Mouse (Mus musculus): ENCODE measurements around the gene Cbr3. TPM values are rescaled to one million over a fixed set of nuclear protein-coding genes. Genes with fewer than 3 reads are reported as not detected.
A peak's percentile ranks its signal among the peaks of the same experiment; 100 is the strongest.
"Not testable (repeated sequence)": the region's sequence is repeated elsewhere in the genome, so short reads cannot be mapped to it uniquely, and the experiment has no call there.

Cbr3 gene
- 0.59 and 0.65 TPM in 2 replicates for polyA plus RNA-seq (2016; fragmentation: Nextera tagmentation; extraction: Ambion mirVana)

DNA sequence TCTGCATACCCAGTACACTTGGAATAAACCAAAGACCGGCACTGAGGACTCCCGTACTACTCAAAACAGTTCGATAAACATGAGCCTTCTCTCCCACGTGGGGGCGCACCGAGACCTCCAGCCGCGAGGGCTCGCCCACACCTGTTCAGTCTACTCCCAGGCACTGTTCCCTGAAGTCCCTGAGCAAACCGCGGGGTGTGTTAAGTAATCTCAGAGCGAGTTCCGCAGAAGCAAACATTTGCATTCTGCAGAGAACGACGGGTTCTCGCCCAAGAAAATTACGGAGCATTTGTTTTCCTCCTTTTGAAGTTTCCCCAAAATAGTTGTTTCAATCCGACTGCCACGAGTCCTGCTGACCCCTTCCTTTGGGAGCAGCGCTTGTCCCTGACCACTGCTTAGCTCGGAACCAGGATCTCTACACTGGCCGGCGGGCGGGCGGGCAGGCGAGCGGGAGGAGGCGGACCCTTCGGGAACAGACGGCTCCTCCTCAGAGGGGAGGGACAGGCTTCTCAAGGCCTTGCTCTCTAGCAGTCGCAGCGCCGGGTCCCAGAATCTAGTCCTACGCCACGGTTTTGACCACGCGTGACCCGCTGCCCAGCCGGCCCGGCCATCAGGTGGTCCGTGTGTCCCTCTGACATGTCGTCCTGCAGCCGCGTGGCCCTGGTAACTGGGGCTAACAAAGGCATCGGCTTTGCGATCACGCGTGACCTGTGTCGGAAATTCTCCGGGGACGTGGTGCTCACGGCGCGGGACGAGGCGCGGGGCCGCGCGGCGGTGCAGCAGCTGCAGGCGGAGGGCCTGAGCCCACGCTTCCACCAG lies at the start of gene Cbr3:
Gene Cbr3 (plus strand): TSS at position 527 of the 819 bp plus-strand sequence.
- Histone ChIP-seq H3K27ac (replicated peaks) (no peak within 1 kb of the TSS), H3K4me1 (peaks cover 13% of the 10 kb centered on the region), H3K27me3 (peaks cover 59% of the 10 kb centered on the region), H3K4me3 (peak within 1 kb of the TSS; percentile 45), H3K9ac (replicated peaks) (peak within 1 kb of the TSS; percentile 46; the same call in 1 of the 2 replicates), H3K4me2 (replicated peaks) (peak within 1 kb of the TSS; percentile 74), H3K36me3 (no peaks in the 10 kb centered on the region), H3K9me3 (no peaks in the 10 kb centered on the region)
- WGBS: under 1% methylated on average over 63 of the region's 63 CpGs
- peak; percentile 71 for ATAC-seq (ENCODE audit: low FRiP score, low read depth)

DNA sequence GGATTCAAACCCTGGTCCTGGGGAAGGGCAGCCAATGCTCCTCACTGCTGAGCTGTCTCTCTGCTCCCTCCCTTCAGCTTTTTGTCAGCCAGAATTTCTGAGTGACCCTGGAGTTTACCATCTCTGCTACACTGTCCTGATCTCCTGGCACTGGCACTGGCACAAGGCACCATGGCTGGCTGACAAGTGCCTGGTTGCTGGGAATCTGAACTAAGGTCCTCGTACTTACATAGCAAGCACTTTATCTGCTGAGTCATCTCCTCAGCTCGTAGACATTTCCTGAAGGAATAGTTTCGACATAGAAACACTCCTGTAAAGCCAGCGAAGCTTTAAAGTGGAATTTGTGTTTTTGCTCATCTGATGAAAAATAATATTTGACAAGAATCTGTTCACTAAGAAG lies 39.0 kb upstream of the Cbr3 start:
- Histone ChIP-seq H3K27ac (replicated peaks) (no peak overlapping the region), H3K36me3 (no peaks in the 10 kb centered on the region), H3K27me3 (no peaks in the 10 kb centered on the region), H3K9ac (replicated peaks) (no peak overlapping the region), H3K9me3 (no peaks in the 10 kb centered on the region), H3K4me1 (no peaks in the 10 kb centered on the region), H3K4me3 (no peak overlapping the region), H3K4me2 (replicated peaks) (no peak overlapping the region)
- WGBS: 82% methylated on average over 4 of the region's 4 CpGs
- no peak for ATAC-seq (ENCODE audit: low FRiP score, low read depth)

DNA sequence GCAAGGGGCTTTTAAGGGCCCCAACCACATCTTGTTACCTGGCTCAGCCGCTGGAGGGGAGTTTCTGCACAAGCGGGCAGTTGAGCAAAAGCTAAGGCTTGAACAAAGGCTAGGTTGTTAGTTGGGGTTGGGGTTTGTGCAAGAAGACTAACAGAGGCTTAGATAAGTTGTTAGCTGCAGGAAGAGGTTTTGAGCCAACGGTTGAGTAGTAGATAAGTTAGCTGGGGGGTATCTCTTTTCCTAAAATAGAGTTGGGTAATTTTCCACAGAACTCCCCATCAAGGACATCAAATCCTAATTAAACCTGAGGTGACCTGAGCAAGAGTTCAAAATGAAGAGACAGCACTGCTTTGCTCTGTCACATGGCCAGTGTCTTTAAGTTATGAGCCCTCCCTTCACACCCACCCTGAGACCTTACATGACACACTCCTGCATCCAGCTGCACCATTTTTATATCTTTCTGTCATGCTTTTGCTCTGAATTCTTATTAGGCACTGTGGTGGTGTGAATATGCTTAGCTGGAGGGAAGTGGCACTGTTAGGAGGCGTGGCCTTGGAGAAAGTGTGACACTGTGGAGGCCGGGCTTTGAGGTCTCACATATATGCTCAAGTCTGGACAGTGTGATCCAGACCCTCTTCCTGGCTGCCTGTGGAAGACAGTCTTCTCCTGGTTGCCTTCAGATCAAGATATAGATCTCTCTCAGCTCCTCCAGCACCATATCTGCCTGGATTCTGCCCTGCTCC lies 34.4 kb upstream of the Cbr3 start:
- ATAC-seq (ENCODE audit: low FRiP score, low read depth): no peak
- WGBS: 84% methylated on average over 5 of the region's 5 CpGs

DNA sequence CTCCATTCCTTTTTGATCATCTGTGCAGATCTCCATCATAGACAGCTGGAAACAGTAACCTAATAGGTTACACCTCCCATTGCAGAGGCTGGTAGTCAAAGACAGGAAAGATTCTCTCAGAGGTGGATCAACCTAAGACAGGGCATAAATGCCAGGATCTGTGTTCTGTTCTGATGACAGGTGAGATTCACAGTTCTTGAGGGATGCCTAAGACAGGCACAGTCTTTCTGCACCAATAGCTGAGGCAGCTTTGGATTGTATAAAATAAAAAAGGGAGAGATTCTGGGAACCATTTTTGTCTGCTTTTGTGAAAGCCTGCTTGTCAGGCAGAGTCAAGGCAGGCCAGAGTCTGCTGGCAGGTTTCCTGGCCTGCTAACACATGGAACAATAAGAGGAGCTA lies 15.0 kb upstream of the Cbr3 start:
- no peak for ATAC-seq (ENCODE audit: low FRiP score, low read depth)
- no peaks in the 10 kb centered on the region for H3K36me3 ChIP-seq

More for the DNA sequence above, 34.4 kb upstream of the Cbr3 start:
- no peak overlapping the region for H3K4me3 ChIP-seq
- H3K27me3 ChIP-seq: no peaks in the 10 kb centered on the region
- no peaks in the 10 kb centered on the region for H3K36me3 ChIP-seq
- H3K9me3 ChIP-seq: no peaks in the 10 kb centered on the region
- no peak overlapping the region for H3K27ac ChIP-seq (replicated peaks)
- H3K4me1 ChIP-seq: no peaks in the 10 kb centered on the region
- no peak overlapping the region for H3K4me2 ChIP-seq (replicated peaks)
- no peak overlapping the region for H3K9ac ChIP-seq (replicated peaks)

DNA sequence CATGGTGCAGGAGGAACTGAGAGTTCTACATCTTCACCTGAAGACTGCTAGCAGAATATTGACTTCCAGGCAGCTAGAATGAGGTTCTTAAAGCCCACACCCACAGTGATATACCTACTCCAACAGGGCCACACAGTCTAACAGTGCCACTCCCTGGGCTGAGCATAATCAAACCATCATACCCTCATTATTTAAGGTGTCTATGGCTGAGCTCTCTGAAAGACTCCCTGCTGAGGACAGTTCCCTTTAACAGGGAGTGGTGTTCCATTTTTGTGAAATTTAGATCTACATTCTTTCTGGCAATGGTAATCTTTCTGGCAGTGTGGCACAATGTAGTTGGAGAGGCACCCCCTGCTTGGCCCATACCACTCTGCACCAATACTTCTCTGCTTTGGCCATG lies 13.5 kb upstream of the Cbr3 start:
- H3K9ac ChIP-seq (replicated peaks): no peak overlapping the region
- no peak for ATAC-seq (ENCODE audit: low FRiP score, low read depth)
- no peaks in the 10 kb centered on the region for H3K27me3 ChIP-seq
- H3K4me3 ChIP-seq: no peak overlapping the region
- no peak overlapping the region for H3K4me2 ChIP-seq (replicated peaks)
- no peaks in the 10 kb centered on the region for H3K4me1 ChIP-seq
- no peak overlapping the region for H3K27ac ChIP-seq (replicated peaks)
- peaks cover 19% of the 10 kb centered on the region for H3K9me3 ChIP-seq
- no peaks in the 10 kb centered on the region for H3K36me3 ChIP-seq

More for the DNA sequence above, 15.0 kb upstream of the Cbr3 start:
- H3K27me3 ChIP-seq: no peaks in the 10 kb centered on the region
- H3K9me3 ChIP-seq: peaks cover 24% of the 10 kb centered on the region
- no peak overlapping the region for H3K9ac ChIP-seq (replicated peaks)
- H3K4me2 ChIP-seq (replicated peaks): no peak overlapping the region
- no peak overlapping the region for H3K27ac ChIP-seq (replicated peaks)
- H3K4me1 ChIP-seq: no peaks in the 10 kb centered on the region
- H3K4me3 ChIP-seq: no peak overlapping the region

DNA sequence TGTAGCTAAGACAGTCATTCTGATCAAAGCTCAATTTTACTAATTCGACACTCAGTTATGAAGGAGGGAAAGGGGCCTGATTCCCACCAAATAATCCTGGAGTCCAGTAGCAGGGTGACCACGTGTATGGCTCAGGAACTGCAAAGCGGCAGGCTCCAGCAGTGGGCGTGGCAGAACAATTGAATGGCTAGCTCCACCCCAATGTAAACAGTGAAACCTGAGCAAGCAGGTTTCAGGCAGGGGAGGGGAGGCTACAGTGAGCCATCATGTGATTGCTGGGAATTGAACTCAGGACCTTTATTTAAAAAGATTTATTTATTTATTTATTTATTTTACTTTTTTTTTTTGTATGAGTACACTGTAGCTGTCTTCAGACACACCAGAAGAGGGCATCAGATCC lies 12.5 kb upstream of the Cbr3 start:
- H3K27ac ChIP-seq (replicated peaks); ATAC-seq (ENCODE audit: low FRiP score, low read depth); H3K27me3 ChIP-seq; H3K36me3 ChIP-seq; H3K4me1 ChIP-seq; H3K4me3 ChIP-seq; H3K9ac ChIP-seq (replicated peaks); H3K4me2 ChIP-seq (replicated peaks): not testable (repeated sequence)
- H3K9me3 ChIP-seq: peaks cover 19% of the 10 kb centered on the region
- WGBS: 42% methylated on average over 4 of the region's 4 CpGs

DNA sequence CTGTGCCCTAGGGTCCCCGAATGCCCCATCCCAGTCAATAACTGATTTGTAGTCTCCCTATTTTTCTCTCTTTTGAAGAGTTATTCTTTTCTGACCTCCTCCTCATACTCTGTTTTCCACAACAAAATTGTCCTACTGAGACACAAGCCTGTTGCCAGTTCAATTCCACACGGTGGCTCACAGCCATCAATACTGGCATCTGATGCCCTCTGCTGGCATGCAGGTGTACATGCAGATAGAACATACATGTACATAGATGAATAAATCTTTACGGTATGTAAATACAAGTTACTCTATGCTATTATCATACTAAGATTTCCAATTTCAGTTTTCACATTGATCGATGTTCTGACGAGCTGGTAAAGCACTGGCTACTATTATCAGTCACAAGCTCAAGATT lies 12.0 kb upstream of the Cbr3 start:
- WGBS: 90% methylated on average over 5 of the region's 5 CpGs

DNA sequence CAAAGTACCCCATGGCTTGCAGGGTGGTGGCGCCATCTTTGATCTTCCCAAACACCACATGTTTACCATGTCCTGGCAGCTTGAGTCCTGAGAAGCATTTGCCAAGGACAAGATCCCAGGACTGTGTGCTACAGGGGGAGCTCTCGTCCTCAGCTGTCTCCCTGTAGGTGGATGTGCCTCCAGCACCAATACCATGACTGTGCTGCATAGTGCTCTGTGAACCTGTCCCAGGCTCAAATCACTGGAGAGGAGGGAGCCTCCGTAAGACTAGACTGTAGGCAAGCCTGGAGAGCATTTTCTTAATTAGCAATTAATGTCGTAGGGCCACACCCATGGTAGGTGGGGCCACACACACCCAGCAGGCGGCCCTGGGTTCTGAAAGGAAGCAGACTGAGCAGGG lies 6.6 kb upstream of the Cbr3 start:
- no peaks in the 10 kb centered on the region for H3K9me3 ChIP-seq
- 86% methylated on average over 5 of the region's 5 CpGs for WGBS
- no peak for ATAC-seq (ENCODE audit: low FRiP score, low read depth)
- H3K4me2 ChIP-seq (replicated peaks): no peak overlapping the region
- H3K4me3 ChIP-seq: no peak overlapping the region
- no peak overlapping the region for H3K27ac ChIP-seq (replicated peaks)
- H3K9ac ChIP-seq (replicated peaks): no peak overlapping the region
- H3K36me3 ChIP-seq: no peaks in the 10 kb centered on the region
- H3K27me3 ChIP-seq: peaks cover 14% of the 10 kb centered on the region
- no peaks in the 10 kb centered on the region for H3K4me1 ChIP-seq

More for the DNA sequence above, 12.0 kb upstream of the Cbr3 start:
- ATAC-seq (ENCODE audit: low FRiP score, low read depth): no peak
- no peak overlapping the region for H3K27ac ChIP-seq (replicated peaks)
- no peak overlapping the region for H3K4me3 ChIP-seq
- no peaks in the 10 kb centered on the region for H3K36me3 ChIP-seq
- no peaks in the 10 kb centered on the region for H3K4me1 ChIP-seq
- no peak overlapping the region for H3K9ac ChIP-seq (replicated peaks)
- H3K4me2 ChIP-seq (replicated peaks): no peak overlapping the region
- peaks cover 19% of the 10 kb centered on the region for H3K9me3 ChIP-seq
- no peaks in the 10 kb centered on the region for H3K27me3 ChIP-seq

DNA sequence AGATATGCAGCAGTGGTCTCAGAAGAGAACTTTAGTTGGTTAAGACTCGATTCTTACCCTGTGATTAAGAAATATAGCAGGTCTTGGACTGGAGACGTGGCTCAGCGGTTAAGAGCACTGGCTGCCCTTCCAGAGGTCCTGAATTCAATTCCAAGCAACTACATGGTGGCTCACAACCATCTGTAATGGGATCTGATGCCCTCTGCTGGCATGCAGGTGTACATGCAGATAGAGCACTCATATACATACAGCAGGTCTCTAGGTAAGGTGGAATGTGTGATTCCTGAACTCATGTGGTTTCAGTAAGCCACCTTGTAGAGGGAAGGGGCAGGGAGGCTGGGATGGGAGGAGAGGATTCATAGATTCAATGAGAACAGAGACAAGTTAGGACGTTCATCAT lies 4.8 kb upstream of the Cbr3 start:
- no peak overlapping the region for H3K4me3 ChIP-seq
- no peak overlapping the region for H3K9ac ChIP-seq (replicated peaks)
- ATAC-seq (ENCODE audit: low FRiP score, low read depth): no peak
- H3K27ac ChIP-seq (replicated peaks): no peak overlapping the region
- no peak overlapping the region for H3K4me2 ChIP-seq (replicated peaks)
- H3K36me3 ChIP-seq: no peaks in the 10 kb centered on the region
- 85% methylated on average over 4 of the region's 4 CpGs for WGBS
- peaks cover 5% of the 10 kb centered on the region for H3K4me1 ChIP-seq
- H3K9me3 ChIP-seq: no peaks in the 10 kb centered on the region
- peaks cover 33% of the 10 kb centered on the region for H3K27me3 ChIP-seq

DNA sequence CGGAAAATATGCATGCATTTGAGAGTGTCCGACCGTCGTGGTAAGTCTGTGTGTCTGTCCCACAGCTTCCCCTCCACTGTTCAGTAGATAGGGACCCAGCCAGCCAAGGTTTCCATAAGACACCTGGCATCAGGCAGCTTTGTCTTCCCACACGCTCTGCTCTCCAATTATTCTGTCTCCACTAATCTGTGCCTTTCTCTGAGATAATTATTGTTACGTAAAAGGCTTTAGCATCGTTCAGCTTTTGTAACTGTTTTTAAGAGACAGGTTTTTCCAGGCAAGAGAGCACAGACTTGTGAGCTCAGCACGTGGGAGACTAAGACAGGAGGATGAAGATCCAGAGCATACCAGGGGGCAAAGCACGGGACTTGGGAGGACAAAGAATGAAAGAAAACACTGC lies 3.9 kb upstream of the Cbr3 start:
- Histone ChIP-seq H3K4me3 (no peak overlapping the region), H3K4me1 (peaks cover 13% of the 10 kb centered on the region), H3K27me3 (peaks cover 42% of the 10 kb centered on the region), H3K27ac (replicated peaks) (no peak overlapping the region), H3K9me3 (no peaks in the 10 kb centered on the region), H3K4me2 (replicated peaks) (no peak overlapping the region), H3K9ac (replicated peaks) (no peak overlapping the region), H3K36me3 (no peaks in the 10 kb centered on the region)
- WGBS: 51% methylated on average over 9 of the region's 9 CpGs
- ATAC-seq (ENCODE audit: low FRiP score, low read depth): no peak

DNA sequence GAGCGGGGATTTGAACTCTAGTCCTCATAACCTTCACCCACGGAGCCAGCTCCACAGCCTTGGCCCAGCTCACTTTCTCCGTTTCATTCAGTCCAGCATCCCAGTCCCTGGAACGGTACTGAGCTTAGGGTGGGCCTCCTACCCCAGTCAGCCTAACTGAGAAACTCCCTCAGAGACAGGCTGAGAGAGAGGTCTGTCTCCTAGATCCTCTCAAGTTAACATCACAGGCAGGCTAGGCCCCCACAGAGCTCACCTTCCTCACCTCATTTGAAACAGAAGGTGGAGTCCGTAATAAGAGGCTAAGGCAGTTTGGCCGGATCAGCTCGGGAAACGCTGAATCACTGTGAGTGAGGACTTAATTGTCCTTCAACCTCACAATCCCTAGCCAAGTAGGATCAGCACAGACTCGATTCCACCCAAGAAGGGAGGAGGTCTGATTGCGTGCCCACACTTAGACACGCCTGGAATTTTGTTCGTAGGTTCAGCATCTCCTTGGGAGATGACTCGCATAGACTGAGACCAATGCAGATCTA lies 793 bp upstream of the Cbr3 start:
- peaks cover 13% of the 10 kb centered on the region for H3K4me1 ChIP-seq
- ATAC-seq (ENCODE audit: low FRiP score, low read depth): no peak

More for the DNA sequence above, 793 bp upstream of the Cbr3 start:
- Histone ChIP-seq H3K27me3 (peaks cover 59% of the 10 kb centered on the region), H3K36me3 (no peaks in the 10 kb centered on the region), H3K4me2 (replicated peaks) (peak overlapping the region; percentile 74), H3K27ac (replicated peaks) (no peak overlapping the region), H3K4me3 (peak overlapping the region; percentile 45; the same call in 1 of the 2 replicates), H3K9me3 (no peaks in the 10 kb centered on the region), H3K9ac (replicated peaks) (no peak overlapping the region)
- 20% methylated on average over 13 of the region's 13 CpGs for WGBS

Data from midbrain, embryonic 12.5 days (tissue).